14 mouse cellular contexts compared by ENCODE assay signal in genomic region chr2:155944685-155945084, GRCm38 (mm10). TPM values are rescaled to one million over a fixed set of nuclear protein-coding genes. Genes with fewer than 3 reads are reported as not detected.
A peak's percentile ranks its signal among the peaks of the same experiment; 100 is the strongest.
DNase-seq lines count a peak whose midpoint lies in the region; ATAC-seq and TF ChIP-seq lines count a peak whose summit lies in the region.
"Had no signal": no experiment of that assay in that cellular context is flagged by ENCODE, and none has a peak within 500 bp of the region (broad histone marks: within the 10 kb centered on the region; RNA-seq: fewer than 3 reads in every experiment).

No protein-coding gene starts in this region.

- no peak overlapping the region for H3K4me3 ChIP-seq in heart, postnatal 0 days (ENCODE audit: low read depth, low read length)
- peak overlapping the region; percentile 11 for H3K4me3 ChIP-seq in ES-Bruce4 (ENCODE audit: low read depth, low read length)
- peak overlapping the region; percentile 15; the same call in 1 of the 2 replicates for H3K4me3 ChIP-seq in forebrain, embryonic 10.5 days
- no peak overlapping the region for H3K4me3 ChIP-seq in intestine, embryonic 15.5 days (replicated peaks)
- H3K4me3 ChIP-seq: megakaryocyte, embryonic 14.5 days; neural tube, embryonic 12.5 days had no signal

- no peaks in the 10 kb centered on the region for H3K9me3 ChIP-seq in heart, postnatal 0 days (replicated peaks; ENCODE audit: control insufficient read depth, low read length)
- H3K9me3 ChIP-seq in ES-Bruce4 (replicated peaks; ENCODE audit: control insufficient read depth, insufficient read depth, low read length, poor library complexity, severe bottlenecking): no peaks in the 10 kb centered on the region
- no peaks in the 10 kb centered on the region for H3K9me3 ChIP-seq in forebrain, embryonic 10.5 days
- H3K9me3 ChIP-seq in intestine, embryonic 15.5 days: no peaks in the 10 kb centered on the region
- H3K9me3 ChIP-seq: megakaryocyte, embryonic 14.5 days; neural tube, embryonic 12.5 days had no signal

- WGBS in heart, postnatal 0 days: 76% methylated on average over 4 of the region's 4 CpGs
- 77% methylated on average over 4 of the region's 4 CpGs for WGBS in forebrain, embryonic 10.5 days
- 82% methylated on average over 4 of the region's 4 CpGs for WGBS in intestine, embryonic 15.5 days

- H3K36me3 ChIP-seq in heart, postnatal 0 days (replicated peaks; ENCODE audit: control insufficient read depth, insufficient read depth, low read length): no peaks in the 10 kb centered on the region
- no peaks in the 10 kb centered on the region for H3K36me3 ChIP-seq in ES-Bruce4 (ENCODE audit: control insufficient read depth, insufficient read depth, low read length, poor library complexity, severe bottlenecking)
- no peaks in the 10 kb centered on the region for H3K36me3 ChIP-seq in forebrain, embryonic 10.5 days (replicated peaks)
- H3K36me3 ChIP-seq in intestine, embryonic 15.5 days: no peaks in the 10 kb centered on the region
- H3K36me3 ChIP-seq: neural tube, embryonic 12.5 days had no signal

- TF ChIP-seq CTCF in heart, postnatal 0 days (IDR thresholded peaks at IDR 0.05; ENCODE audit: low read depth): no peak
- no peak for TF ChIP-seq CTCF in ES-Bruce4 (IDR thresholded peaks at IDR 0.05; ENCODE audit: low read depth, low read length)

- H3K9ac ChIP-seq in heart, postnatal 0 days (replicated peaks; ENCODE audit: low read depth, low read length): no peak overlapping the region
- no peak overlapping the region for H3K9ac ChIP-seq in ES-Bruce4 (ENCODE audit: low read depth, poor library complexity, severe bottlenecking)
- H3K9ac ChIP-seq in intestine, embryonic 15.5 days: no peak overlapping the region
- H3K9ac ChIP-seq: neural tube, embryonic 12.5 days had no signal

- intact Hi-C loops in heart, postnatal 14 days (cut with DNase I): loop anchor here (10.0 kb wide), 1 partner anchor 250 kb away; the partner anchor contains the start of gene Trpc4ap

- H3K4me1 ChIP-seq in heart, postnatal 0 days (ENCODE audit: control insufficient read depth, insufficient read depth): no peaks in the 10 kb centered on the region
- H3K4me1 ChIP-seq in ES-Bruce4 (ENCODE audit: control insufficient read depth, insufficient read depth, low read length): peaks cover 5% of the 10 kb centered on the region
- peaks cover 54% of the 10 kb centered on the region for H3K4me1 ChIP-seq in forebrain, embryonic 10.5 days
- H3K4me1 ChIP-seq in intestine, embryonic 15.5 days (replicated peaks): peaks cover 12% of the 10 kb centered on the region

- TF ChIP-seq POLR2A in ES-Bruce4 (IDR thresholded peaks at IDR 0.05; ENCODE audit: insufficient read depth, low read length): no peak

- peaks cover 6% of the 10 kb centered on the region; the same call in 1 of the 2 replicates for H3K27me3 ChIP-seq in heart, postnatal 0 days (ENCODE audit: control insufficient read depth, insufficient read depth, low read length)
- H3K27me3 ChIP-seq in ES-Bruce4 (ENCODE audit: control insufficient read depth, insufficient read depth, low read length, poor library complexity, severe bottlenecking): no peaks in the 10 kb centered on the region
- peaks cover 15% of the 10 kb centered on the region for H3K27me3 ChIP-seq in forebrain, embryonic 10.5 days (ENCODE audit: poor library complexity, severe bottlenecking)
- H3K27me3 ChIP-seq in intestine, embryonic 15.5 days (replicated peaks): no peaks in the 10 kb centered on the region
- H3K27me3 ChIP-seq: neural tube, embryonic 12.5 days had no signal

- TF ChIP-seq EP300 in heart, postnatal 0 days (IDR thresholded peaks at IDR 0.05; ENCODE audit: low read depth): no peak
- TF ChIP-seq EP300 in ES-Bruce4 (IDR thresholded peaks at IDR 0.05; ENCODE audit: insufficient read depth, low read depth, low read length): no peak

- H3K27ac ChIP-seq in heart, postnatal 0 days (ENCODE audit: low read depth): no peak overlapping the region
- H3K27ac ChIP-seq in ES-Bruce4 (ENCODE audit: insufficient read depth, low read length): no peak overlapping the region
- H3K27ac ChIP-seq in forebrain, embryonic 10.5 days: peak overlapping the region; percentile 73
- no peak overlapping the region for H3K27ac ChIP-seq in intestine, embryonic 15.5 days
- H3K27ac ChIP-seq: neural tube, embryonic 12.5 days had no signal

- H3K4me2 ChIP-seq in heart, postnatal 0 days (ENCODE audit: low read depth, low read length): peak overlapping the region; percentile 43
- H3K4me2 ChIP-seq in intestine, embryonic 15.5 days (replicated peaks): 0 out of 2 replicates have a peak overlapping the region, but pooled peaks have one; percentile 26
- H3K4me2 ChIP-seq: neural tube, embryonic 12.5 days had no signal

- ATAC-seq in heart, postnatal 0 days (ENCODE audit: insufficient read depth, low read depth): no peak
- no peak for ATAC-seq in intestine, embryonic 15.5 days
- ATAC-seq: CD4-positive, CD25-positive, alpha-beta regulatory T cell, adult 4 months had no signal

- no peak for DNase-seq in heart, postnatal 0 days (ENCODE audit: low spot score)
- no peak for DNase-seq in heart, postnatal 14 days
- DNase-seq in forebrain, embryonic 10.5 days (ENCODE audit: extremely low spot score, low spot score): no peak
- DNase-seq in gastrocnemius, postnatal 25 days: no peak
- no peak for DNase-seq in ovary, postnatal 36 days (ENCODE audit: low spot score)
- no peak for DNase-seq in spleen, postnatal 10 days (ENCODE audit: low spot score in 2 of 2)
- DNase-seq: kidney, adult 9 months had no signal

RNA-seq across cellular contexts. Expression of gene Gdf5, which starts 0.5 kb away (rescaled TPM):
- total RNA-seq in heart, postnatal 0 days (2014; rRNA removed; ENCODE audit: low replicate concordance): 0.84 TPM in 1 of 2 replicates, not detected in the other
- 0.10 and 0.22 TPM in 2 replicates for polyA plus RNA-seq in heart, postnatal 0 days (2015; fragmentation: Nextera tagmentation; extraction: Ambion mirVana)
- total RNA-seq in heart, postnatal 14 days (2021): not detected
- not detected in 2 replicates for polyA plus RNA-seq in ES-Bruce4 (2011; ENCODE audit: insufficient read depth, insufficient read length, low read depth, missing spikeins)
- 0.27 and 0.88 TPM in 2 replicates for polyA plus RNA-seq in forebrain, embryonic 10.5 days (2016; fragmentation: Nextera tagmentation; extraction: Ambion mirVana)
- 1.2 TPM in 2 replicates for polyA plus RNA-seq in intestine, embryonic 15.5 days (2015; fragmentation: Nextera tagmentation; extraction: Ambion mirVana)
- total RNA-seq in gastrocnemius, postnatal 25 days (2021): not detected
- polyA plus RNA-seq: CD4-positive, CD25-positive, alpha-beta regulatory T cell, adult 4 months had no signal

RNA-seq across cellular contexts. Expression of gene Gm15557, which starts 4.2 kb away (rescaled TPM):
- not detected in 2 replicates for total RNA-seq in heart, postnatal 0 days (2014; rRNA removed; ENCODE audit: low replicate concordance)
- not detected in 2 replicates for polyA plus RNA-seq in heart, postnatal 0 days (2015; fragmentation: Nextera tagmentation; extraction: Ambion mirVana)
- total RNA-seq in heart, postnatal 14 days (2021): not detected
- polyA plus RNA-seq in ES-Bruce4 (2011; ENCODE audit: insufficient read depth, insufficient read length, low read depth, missing spikeins): not detected in 2 replicates
- not detected in 2 replicates for polyA plus RNA-seq in forebrain, embryonic 10.5 days (2016; fragmentation: Nextera tagmentation; extraction: Ambion mirVana)
- polyA plus RNA-seq in intestine, embryonic 15.5 days (2015; fragmentation: Nextera tagmentation; extraction: Ambion mirVana): not detected in 2 replicates
- not detected for total RNA-seq in gastrocnemius, postnatal 25 days (2021)
- total RNA-seq: left cerebral cortex, postnatal 36 days had no signal
- polyA plus RNA-seq: CD4-positive, CD25-positive, alpha-beta regulatory T cell, adult 4 months; cortical plate, adult 2 months; neural tube, embryonic 12.5 days had no signal

RNA-seq across cellular contexts. Expression of gene Cep250, which starts 11.6 kb away (rescaled TPM):
- 3.7 and 9.8 TPM in 2 replicates for total RNA-seq in heart, postnatal 0 days (2014; rRNA removed; ENCODE audit: low replicate concordance)
- 3.6 and 4.0 TPM in 2 replicates for polyA plus RNA-seq in heart, postnatal 0 days (2015; fragmentation: Nextera tagmentation; extraction: Ambion mirVana)
- 1 to 10 TPM; 6.7 to 9.1 TPM for total RNA-seq in heart, postnatal 14 days (2021)
- polyA plus RNA-seq in ES-Bruce4 (2011; ENCODE audit: insufficient read depth, insufficient read length, low read depth, missing spikeins): 24.9 and 26.0 TPM in 2 replicates
- 28.8 and 28.9 TPM in 2 replicates for polyA plus RNA-seq in forebrain, embryonic 10.5 days (2016; fragmentation: Nextera tagmentation; extraction: Ambion mirVana)
- polyA plus RNA-seq in intestine, embryonic 15.5 days (2015; fragmentation: Nextera tagmentation; extraction: Ambion mirVana): 17.0 and 18.1 TPM in 2 replicates
- 1 to 10 TPM; 3.6 to 5.9 TPM for total RNA-seq in gastrocnemius, postnatal 25 days (2021)

RNA-seq across cellular contexts. Expression of gene Uqcc1, which starts 14.6 kb away (rescaled TPM):
- 85.7 and 167 TPM in 2 replicates for total RNA-seq in heart, postnatal 0 days (2014; rRNA removed; ENCODE audit: low replicate concordance)
- polyA plus RNA-seq in heart, postnatal 0 days (2015; fragmentation: Nextera tagmentation; extraction: Ambion mirVana): 149 and 167 TPM in 2 replicates
- total RNA-seq in heart, postnatal 14 days (2021): 100 to 1,000 TPM; 186 to 221 TPM
- polyA plus RNA-seq in ES-Bruce4 (2011; ENCODE audit: insufficient read depth, insufficient read length, low read depth, missing spikeins): 65.2 and 71.2 TPM in 2 replicates
- polyA plus RNA-seq in forebrain, embryonic 10.5 days (2016; fragmentation: Nextera tagmentation; extraction: Ambion mirVana): 78.4 and 82.2 TPM in 2 replicates
- polyA plus RNA-seq in intestine, embryonic 15.5 days (2015; fragmentation: Nextera tagmentation; extraction: Ambion mirVana): 83.7 and 88.7 TPM in 2 replicates
- total RNA-seq in gastrocnemius, postnatal 25 days (2021): 100 to 1,000 TPM; 140 to 156 TPM

Comparison
In these comparisons a context has a peak if more than half of its experiments do, and no peak if none do; other contexts are left out.
1. H3K4me3 ChIP-seq: peak in ES-Bruce4 (single experiment) and forebrain, embryonic 10.5 days (single experiment); none in heart, postnatal 0 days (single experiment) and intestine, embryonic 15.5 days (single experiment).